Mouse (Mus musculus) heart, postnatal 14 days (tissue): ENCODE measurements around the gene Kif1c. TPM values are rescaled to one million over a fixed set of nuclear protein-coding genes. Genes with fewer than 3 reads are reported as not detected.
"Not testable (repeated sequence)": the region's sequence is repeated elsewhere in the genome, so short reads cannot be mapped to it uniquely, and the experiment has no call there.

Experiments
- DNase-seq, 2 experiments: peaks; one replicate each; pipeline ENCODE4 v3.0.0; 2021 to 2022
- intact Hi-C: fragments of 180-260 bp; cut with DNase I; formaldehyde crosslinking; loops from one replicate; pipeline ENCODE4 v1.15.1; 2025
- total RNA-seq, 2 experiments: library from RNA; stranded (reverse); gene quantifications; 2 replicates each; pipeline ENCODE4 v1.2.3; 2021

The Kif1c gene
- total RNA-seq, 2 experiments from 2014 or later = 322 to 323 TPM

GRCm38 (mm10) chr11:70727385-70727784 is 27.0 kb downstream of the Kif1c start:
- intact Hi-C loops = no loop called here
- no peak for DNase-seq

GRCm38 (mm10) chr11:70730427-70731038 is 30.2 kb downstream of the Kif1c start:
- DNase-seq = no peak
- intact Hi-C loops = no loop called here

- intact Hi-C loops = no loop called here
- no peak for DNase-seq
These were observed 30.8 kb downstream of the Kif1c start for GRCm38 (mm10) chr11:70731178-70731577.

GRCm38 (mm10) chr11:70733256-70733655 is 32.9 kb downstream of the Kif1c start:
- intact Hi-C loops = no loop called here
- no peak for DNase-seq

- intact Hi-C loops = no loop called here
- no peak for DNase-seq
These were observed 37.4 kb downstream of the Kif1c start for GRCm38 (mm10) chr11:70737749-70738148.

GRCm38 (mm10) chr11:70741603-70742002 is 41.3 kb downstream of the Kif1c start:
- intact Hi-C loops = loop anchor here (5.0 kb wide), 1 partner anchor 109 kb away; no protein-coding TSS in a partner anchor
- DNase-seq = no peak

GRCm38 (mm10) chr11:70742117-70742516 is 41.8 kb downstream of the Kif1c start:
- no peak for DNase-seq
- intact Hi-C loops = loop anchor here (5.0 kb wide), 1 partner anchor 110 kb away; no protein-coding TSS in a partner anchor

GRCm38 (mm10) chr11:70742581-70743459 is 42.5 kb downstream of the Kif1c start:
- intact Hi-C loops = loop anchor here (5.0 kb wide), 1 partner anchor 111 kb away; no protein-coding TSS in a partner anchor

GRCm38 (mm10) chr11:70745636-70746035 is 45.3 kb downstream of the Kif1c start:
- intact Hi-C loops = no loop called here
- no peak for DNase-seq

More at GRCm38 (mm10) chr11:70742581-70743459, 42.5 kb downstream of the Kif1c start:
- DNase-seq = no peak

- DNase-seq = no peak
- intact Hi-C loops = no loop called here
These were observed 47.7 kb downstream of the Kif1c start for GRCm38 (mm10) chr11:70747876-70748545.

GRCm38 (mm10) chr11:70752337-70753017 is 52.1 kb downstream of the Kif1c start:
- intact Hi-C loops = loop anchor here (5.0 kb wide), 1 partner anchor 50 kb away; the partner anchor contains the start of genes Inca1 and Kif1c

GRCm38 (mm10) chr11:70753146-70753545 is 52.8 kb downstream of the Kif1c start:
- no peak for DNase-seq
- intact Hi-C loops = loop anchor here (5.0 kb wide), 1 partner anchor 51 kb away; the partner anchor contains the start of genes Inca1 and Kif1c

More at GRCm38 (mm10) chr11:70752337-70753017, 52.1 kb downstream of the Kif1c start:
- DNase-seq = no peak

GRCm38 (mm10) chr11:70754476-70754875 is 54.1 kb downstream of the Kif1c start:
- intact Hi-C loops = loop anchor here (2.0 to 5.0 kb wide), 3 partner anchors 52 to 238 kb away; partner anchors contain the start of genes Inca1 and Kif1c

GRCm38 (mm10) chr11:70754958-70755357 is 54.6 kb downstream of the Kif1c start:
- DNase-seq = no peak
- intact Hi-C loops = loop anchor here (2.0 to 5.0 kb wide), 5 partner anchors 53 to 323 kb away; partner anchors contain the start of genes Arrb2, Camta2, Inca1 and Kif1c

More at GRCm38 (mm10) chr11:70754476-70754875, 54.1 kb downstream of the Kif1c start:
- no peak for DNase-seq

- intact Hi-C loops = loop anchor here (2.0 to 5.0 kb wide), 4 partner anchors 68 to 323 kb away; partner anchors contain the start of genes Arrb2 and Camta2
- DNase-seq = peak; percentile 83 to 90
These were observed 55.3 kb downstream of the Kif1c start for GRCm38 (mm10) chr11:70755645-70756044.

GRCm38 (mm10) chr11:70760446-70760845 is 60.1 kb downstream of the Kif1c start:
- DNase-seq, intact Hi-C loops: not testable (repeated sequence)

- no peak for DNase-seq
- intact Hi-C loops = no loop called here
These were observed 62.3 kb downstream of the Kif1c start for GRCm38 (mm10) chr11:70762641-70763040.

GRCm38 (mm10) chr11:70763582-70763935 is 63.2 kb downstream of the Kif1c start:
- intact Hi-C loops = no loop called here

GRCm38 (mm10) chr11:70763936-70764808 is 63.8 kb downstream of the Kif1c start, which contains the start of gene Zfp3:
Zfp3 (plus strand) TSS chr11:70764209.
- peak; percentile 80 to 84 for DNase-seq
- intact Hi-C loops = no loop called here

More at GRCm38 (mm10) chr11:70763582-70763935, 63.2 kb downstream of the Kif1c start:
- no peak for DNase-seq
